12 mouse cellular contexts compared by ENCODE assay signal in the genomic region with DNA sequence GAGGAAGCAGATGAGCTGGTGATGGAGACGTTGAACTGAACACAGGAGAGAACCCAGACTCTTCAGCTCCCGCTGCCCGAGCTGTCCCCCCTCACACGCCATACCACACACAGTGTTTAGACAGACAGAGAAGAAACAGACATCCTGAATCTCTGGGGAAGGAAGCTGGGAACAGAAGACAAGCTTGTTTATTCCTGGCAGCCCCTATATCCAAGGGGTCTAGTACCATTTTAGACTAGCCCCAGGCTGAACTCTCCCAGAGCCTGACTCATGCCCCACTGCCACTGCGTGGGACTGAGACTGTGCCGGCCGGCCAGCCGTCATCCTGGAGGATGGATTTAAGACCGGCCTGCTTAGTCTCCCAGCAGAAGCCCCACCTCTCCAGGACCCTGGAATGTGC. TPM values are rescaled to one million over a fixed set of nuclear protein-coding genes. Genes with fewer than 3 reads are reported as not detected.
DNase-seq lines count a peak whose midpoint lies in the region; ATAC-seq lines count a peak whose summit lies in the region.
"Had no signal": no experiment of that assay in that cellular context is flagged by ENCODE, and none has a peak within 500 bp of the region (broad histone marks: within the 10 kb centered on the region; RNA-seq: fewer than 3 reads in every experiment).

No protein-coding gene starts in this region.

- H3K4me2 ChIP-seq in kidney, embryonic 15.5 days: peak overlapping the region; percentile 15; the same call in 1 of the 2 replicates
- peak overlapping the region; percentile 28 for H3K4me2 ChIP-seq in embryonic facial prominence, embryonic 13.5 days
- no peak overlapping the region for H3K4me2 ChIP-seq in liver, embryonic 16.5 days (ENCODE audit: low read depth, low read length)

- no peak overlapping the region for H3K4me3 ChIP-seq in kidney, embryonic 15.5 days (replicated peaks)
- no peak overlapping the region for H3K4me3 ChIP-seq in embryonic facial prominence, embryonic 13.5 days
- H3K4me3 ChIP-seq in liver, embryonic 16.5 days (ENCODE audit: low read depth, low read length): no peak overlapping the region

- peak overlapping the region; percentile 66 for H3K27ac ChIP-seq in kidney, embryonic 15.5 days
- H3K27ac ChIP-seq in embryonic facial prominence, embryonic 13.5 days: no peak overlapping the region
- no peak overlapping the region for H3K27ac ChIP-seq in liver, embryonic 16.5 days (ENCODE audit: low read length)
- H3K27ac ChIP-seq: hindbrain, postnatal 0 days; macrophage had no signal

- no peak overlapping the region for H3K9ac ChIP-seq in kidney, embryonic 15.5 days
- 0 out of 2 replicates have a peak overlapping the region, but pooled peaks have one; percentile 32 for H3K9ac ChIP-seq in embryonic facial prominence, embryonic 13.5 days
- H3K9ac ChIP-seq in liver, embryonic 16.5 days (ENCODE audit: low read depth, low read length): no peak overlapping the region

- no peak for DNase-seq in kidney, adult 18-20 months
- peak; percentile 54 for DNase-seq in embryo, embryonic 10.5 days (ENCODE audit: low spot score)
- DNase-seq in adrenal gland, postnatal 36 days: no peak
- DNase-seq in right cerebral cortex, postnatal 10 days (ENCODE audit: low spot score in 2 of 2): no peak
- DNase-seq: right cerebral cortex, adult 18-20 months had no signal

- peaks cover 18% of the 10 kb centered on the region for H3K36me3 ChIP-seq in kidney, embryonic 15.5 days
- peaks cover 16% of the 10 kb centered on the region for H3K36me3 ChIP-seq in embryonic facial prominence, embryonic 13.5 days
- no peaks in the 10 kb centered on the region for H3K36me3 ChIP-seq in liver, embryonic 16.5 days (ENCODE audit: control insufficient read depth, insufficient read depth)

- ATAC-seq in kidney, embryonic 15.5 days (replicated peaks; ENCODE audit: low FRiP score): no peak; the same call in 1 of the 2 replicates
- no peak for ATAC-seq in embryonic facial prominence, embryonic 13.5 days (ENCODE audit: insufficient number of reproducible peaks, insufficient read depth, low FRiP score, low TSS enrichment, low read depth)
- 0 out of 2 replicates have a peak, but pooled peaks have one; percentile 14 for ATAC-seq in liver, embryonic 16.5 days (ENCODE audit: low read depth)
- ATAC-seq: hindbrain, postnatal 0 days had no signal

- H3K27me3 ChIP-seq in kidney, embryonic 15.5 days: no peaks in the 10 kb centered on the region
- H3K27me3 ChIP-seq in embryonic facial prominence, embryonic 13.5 days: no peaks in the 10 kb centered on the region
- H3K27me3 ChIP-seq in liver, embryonic 16.5 days (ENCODE audit: control insufficient read depth, insufficient read depth, low read depth, low read length): no peaks in the 10 kb centered on the region

- 11% methylated on average over 9 of the region's 9 CpGs for WGBS in kidney, embryonic 15.5 days
- WGBS in embryonic facial prominence, embryonic 13.5 days: 12% methylated on average over 9 of the region's 9 CpGs
- 11% methylated on average over 9 of the region's 9 CpGs for WGBS in liver, embryonic 16.5 days (ENCODE audit: insufficient replicate concordance)

- no peaks in the 10 kb centered on the region for H3K9me3 ChIP-seq in kidney, embryonic 15.5 days (replicated peaks)
- H3K9me3 ChIP-seq in embryonic facial prominence, embryonic 13.5 days: no peaks in the 10 kb centered on the region
- no peaks in the 10 kb centered on the region for H3K9me3 ChIP-seq in liver, embryonic 16.5 days (replicated peaks; ENCODE audit: control insufficient read depth, low read length)

- H3K4me1 ChIP-seq in kidney, embryonic 15.5 days: peaks cover 42% of the 10 kb centered on the region
- peaks cover 18% of the 10 kb centered on the region for H3K4me1 ChIP-seq in embryonic facial prominence, embryonic 13.5 days
- H3K4me1 ChIP-seq in liver, embryonic 16.5 days (ENCODE audit: control insufficient read depth, low read depth, low read length): no peaks in the 10 kb centered on the region

RNA-seq across cellular contexts. Expression of a gene that starts 3.3 kb away (rescaled TPM):
- 1.7 and 2.1 TPM in 2 replicates for polyA plus RNA-seq in kidney, embryonic 15.5 days (2015; fragmentation: Nextera tagmentation; extraction: Ambion mirVana)
- polyA plus RNA-seq in embryonic facial prominence, embryonic 13.5 days (2015; fragmentation: Nextera tagmentation; extraction: Ambion mirVana): 0.20 and 0.33 TPM in 2 replicates
- 0.36 and 0.39 TPM in 2 replicates for polyA plus RNA-seq in liver, embryonic 16.5 days (2015; fragmentation: Nextera tagmentation; extraction: Ambion mirVana)
- not detected for total RNA-seq in adrenal gland, postnatal 36 days (2021)
- total RNA-seq: common myeloid progenitor, adult 5-6 weeks; hindbrain, postnatal 0 days; left cerebral cortex, adult 18-20 months had no signal
- polyA plus RNA-seq: hindbrain, postnatal 0 days; macrophage had no signal

RNA-seq across cellular contexts. Expression of a gene that starts 9.5 kb away (rescaled TPM):
- polyA plus RNA-seq in kidney, embryonic 15.5 days (2015; fragmentation: Nextera tagmentation; extraction: Ambion mirVana): 267 and 283 TPM in 2 replicates
- 224 and 225 TPM in 2 replicates for polyA plus RNA-seq in embryonic facial prominence, embryonic 13.5 days (2015; fragmentation: Nextera tagmentation; extraction: Ambion mirVana)
- 95.6 and 97.5 TPM in 2 replicates for polyA plus RNA-seq in liver, embryonic 16.5 days (2015; fragmentation: Nextera tagmentation; extraction: Ambion mirVana)
- total RNA-seq in adrenal gland, postnatal 36 days (2021): 100 to 1,000 TPM; 174 to 190 TPM

RNA-seq across cellular contexts. Expression of a gene that starts 9.7 kb away (rescaled TPM):
- 138 and 139 TPM in 2 replicates for polyA plus RNA-seq in kidney, embryonic 15.5 days (2015; fragmentation: Nextera tagmentation; extraction: Ambion mirVana)
- 95.1 and 112 TPM in 2 replicates for polyA plus RNA-seq in embryonic facial prominence, embryonic 13.5 days (2015; fragmentation: Nextera tagmentation; extraction: Ambion mirVana)
- polyA plus RNA-seq in liver, embryonic 16.5 days (2015; fragmentation: Nextera tagmentation; extraction: Ambion mirVana): 34.0 and 37.5 TPM in 2 replicates
- total RNA-seq in adrenal gland, postnatal 36 days (2021): 10 to 100 TPM; 72.5 to 80.8 TPM

RNA-seq across cellular contexts. Expression of a gene that starts 30.4 kb away (rescaled TPM):
- polyA plus RNA-seq in kidney, embryonic 15.5 days (2015; fragmentation: Nextera tagmentation; extraction: Ambion mirVana): 25.6 and 31.2 TPM in 2 replicates
- 28.4 and 29.4 TPM in 2 replicates for polyA plus RNA-seq in embryonic facial prominence, embryonic 13.5 days (2015; fragmentation: Nextera tagmentation; extraction: Ambion mirVana)
- 16.5 and 18.8 TPM in 2 replicates for polyA plus RNA-seq in liver, embryonic 16.5 days (2015; fragmentation: Nextera tagmentation; extraction: Ambion mirVana)
- total RNA-seq in adrenal gland, postnatal 36 days (2021): 100 to 1,000 TPM; 101 to 106 TPM

RNA-seq across cellular contexts. Expression of a gene that starts 39.1 kb away (rescaled TPM):
- 446 and 449 TPM in 2 replicates for polyA plus RNA-seq in kidney, embryonic 15.5 days (2015; fragmentation: Nextera tagmentation; extraction: Ambion mirVana)
- polyA plus RNA-seq in embryonic facial prominence, embryonic 13.5 days (2015; fragmentation: Nextera tagmentation; extraction: Ambion mirVana): 400 and 419 TPM in 2 replicates
- polyA plus RNA-seq in liver, embryonic 16.5 days (2015; fragmentation: Nextera tagmentation; extraction: Ambion mirVana): 181 and 187 TPM in 2 replicates
- total RNA-seq in adrenal gland, postnatal 36 days (2021): 100 to 1,000 TPM; 181 to 203 TPM
